Mouse (Mus musculus): ENCODE data around the gene Tmub1. TPM values are rescaled to one million over a fixed set of nuclear protein-coding genes. Genes with fewer than 3 reads are reported as not detected.

Gene Tmub1
- total and polyA plus RNA-seq, 2 experiments from 2014 or later, result 16.5 to 36.7 TPM

DNA sequence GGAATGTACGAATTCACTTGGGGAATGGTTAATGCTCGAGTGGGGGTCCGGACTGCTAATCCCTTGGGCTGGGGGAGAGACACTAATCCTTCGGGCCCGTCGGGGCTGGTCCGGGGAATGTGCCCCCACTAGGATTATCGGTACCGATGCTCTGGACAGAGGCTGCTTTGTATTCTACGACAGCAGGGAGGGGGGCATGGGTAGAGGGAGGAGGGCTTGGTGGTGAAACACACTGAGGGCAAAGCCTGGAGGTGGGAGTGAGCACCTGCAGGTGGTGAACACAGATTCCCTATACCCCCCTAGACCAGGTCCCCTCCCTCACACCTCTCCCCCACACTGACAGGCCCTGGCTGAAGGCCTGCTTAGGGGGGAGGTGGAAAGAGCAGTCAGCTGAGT, 21.6 kb downstream of the Tmub1 start:
- Histone ChIP-seq H3K4me2 (ENCODE audit: low read depth, low read length) (peak overlapping the region; percentile 77), H3K9ac (replicated peaks; ENCODE audit: low read depth, low read length) (peak overlapping the region; percentile 70), H3K36me3 (replicated peaks; ENCODE audit: control insufficient read depth, insufficient read depth, low read length) (peaks cover 22% of the 10 kb centered on the region), H3K4me3 (ENCODE audit: low read depth, low read length) (peak overlapping the region; percentile 72), H3K27ac (ENCODE audit: low read depth) (no peak overlapping the region), H3K9me3 (replicated peaks; ENCODE audit: control insufficient read depth, low read length) (no peaks in the 10 kb centered on the region), H3K27me3 (ENCODE audit: control insufficient read depth, insufficient read depth, low read length) (no peaks in the 10 kb centered on the region), H3K4me1 (ENCODE audit: control insufficient read depth, insufficient read depth) (peaks cover 24% of the 10 kb centered on the region)
- 12% methylated on average over 10 of the region's 10 CpGs for WGBS
- TF ChIP-seq CTCF (IDR thresholded peaks at IDR 0.05; ENCODE audit: low read depth) (no peak), EP300 (IDR thresholded peaks at IDR 0.05; ENCODE audit: low read depth) (no peak)
- DNase-seq (ENCODE audit: low spot score) (no peak), ATAC-seq (ENCODE audit: insufficient read depth, low read depth) (no peak)

DNA sequence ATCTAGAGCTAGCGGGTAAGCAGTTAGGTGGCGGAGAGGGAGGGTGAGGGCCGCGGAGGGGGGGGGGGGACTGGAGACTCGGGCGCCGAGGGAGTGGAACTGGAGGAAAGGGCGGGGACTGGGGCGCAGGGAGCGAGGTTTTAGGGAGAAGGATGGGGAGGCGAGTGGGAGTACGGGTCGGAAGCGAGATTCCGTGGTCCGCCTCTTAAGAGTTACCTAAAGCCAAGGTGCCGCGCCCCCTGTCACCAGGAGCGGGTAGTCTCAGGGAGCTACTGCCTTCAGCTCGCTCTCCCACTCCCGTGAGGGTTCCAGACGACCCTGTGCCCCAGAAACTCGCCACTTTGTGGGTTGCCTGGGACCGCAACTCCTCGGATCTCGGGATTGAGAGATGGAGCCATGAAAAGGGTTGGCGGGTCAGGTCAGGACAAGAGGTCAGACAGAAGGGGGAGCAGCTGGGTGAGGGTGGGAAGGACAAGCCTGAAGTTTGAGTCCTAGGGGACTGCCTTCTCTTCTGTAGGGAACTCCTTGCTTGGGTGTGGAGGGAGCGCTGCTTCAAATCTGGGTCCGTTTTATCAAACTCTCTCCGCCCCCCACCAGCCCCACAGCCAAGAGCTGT, 22.1 kb downstream of the Tmub1 start:
- WGBS, result 1% methylated on average over 22 of the region's 30 CpGs
- H3K36me3 ChIP-seq (replicated peaks; ENCODE audit: control insufficient read depth, insufficient read depth, low read length), result peaks cover 20% of the 10 kb centered on the region
- H3K9me3 ChIP-seq (replicated peaks; ENCODE audit: control insufficient read depth, low read length), result no peaks in the 10 kb centered on the region
- peak overlapping the region; percentile 96 for H3K27ac ChIP-seq (ENCODE audit: low read depth)
- H3K27me3 ChIP-seq (ENCODE audit: control insufficient read depth, insufficient read depth, low read length), result no peaks in the 10 kb centered on the region
- H3K4me2 ChIP-seq (ENCODE audit: low read depth, low read length), result peak overlapping the region; percentile 77
- ATAC-seq (ENCODE audit: insufficient read depth, low read depth), result no peak; the same call in 1 of the 2 replicates
- peak overlapping the region; percentile 72 for H3K4me3 ChIP-seq (ENCODE audit: low read depth, low read length)
- H3K9ac ChIP-seq (replicated peaks; ENCODE audit: low read depth, low read length), result peak overlapping the region; percentile 70
- peak; percentile 45 for DNase-seq (ENCODE audit: low spot score)
- peaks cover 24% of the 10 kb centered on the region for H3K4me1 ChIP-seq (ENCODE audit: control insufficient read depth, insufficient read depth)
- TF ChIP-seq EP300 (IDR thresholded peaks at IDR 0.05; ENCODE audit: low read depth) (no peak), CTCF (IDR thresholded peaks at IDR 0.05; ENCODE audit: low read depth) (no peak)

DNA sequence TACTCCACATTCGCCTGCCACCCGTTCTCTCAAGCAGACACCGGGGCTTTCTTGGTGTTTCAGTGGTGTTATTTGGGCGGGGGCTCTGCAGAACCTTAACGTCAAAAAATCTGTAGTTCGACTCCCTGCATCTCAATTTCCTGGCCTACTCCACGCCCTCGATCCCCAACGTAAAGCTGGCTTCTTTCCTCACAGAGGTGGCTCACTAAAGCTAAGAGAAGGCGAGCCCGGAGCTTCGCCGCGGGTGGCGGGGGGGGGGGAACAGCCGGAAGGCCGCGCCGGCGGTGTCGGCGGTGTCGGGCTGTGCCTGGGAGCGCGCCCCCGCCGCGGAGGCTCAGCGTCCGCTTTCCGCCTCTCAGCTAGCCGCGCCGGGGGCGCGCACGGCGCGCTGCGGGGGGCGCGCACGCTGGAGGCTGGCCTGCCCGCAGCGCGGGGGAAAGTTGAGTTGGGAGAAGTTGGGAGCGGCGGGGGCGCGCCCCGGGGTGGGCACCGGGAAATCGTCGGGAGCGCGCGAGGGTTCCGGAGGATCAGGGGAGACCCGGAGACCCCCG, 22.7 kb downstream of the Tmub1 start:
- peak; percentile 93 for DNase-seq (ENCODE audit: low spot score)
- Histone ChIP-seq H3K27ac (ENCODE audit: low read depth) (peak overlapping the region; percentile 96), H3K36me3 (replicated peaks; ENCODE audit: control insufficient read depth, insufficient read depth, low read length) (peaks cover 18% of the 10 kb centered on the region), H3K4me1 (ENCODE audit: control insufficient read depth, insufficient read depth) (peaks cover 24% of the 10 kb centered on the region), H3K4me2 (ENCODE audit: low read depth, low read length) (peak overlapping the region; percentile 77), H3K9me3 (replicated peaks; ENCODE audit: control insufficient read depth, low read length) (no peaks in the 10 kb centered on the region), H3K4me3 (ENCODE audit: low read depth, low read length) (peak overlapping the region; percentile 72), H3K27me3 (ENCODE audit: control insufficient read depth, insufficient read depth, low read length) (no peaks in the 10 kb centered on the region), H3K9ac (replicated peaks; ENCODE audit: low read depth, low read length) (peak overlapping the region; percentile 70)
- TF ChIP-seq CTCF (IDR thresholded peaks at IDR 0.05; ENCODE audit: low read depth) (no peak), EP300 (IDR thresholded peaks at IDR 0.05; ENCODE audit: low read depth) (no peak)
- 1% methylated on average over 53 of the region's 60 CpGs for WGBS
- peak; percentile 45 for ATAC-seq (ENCODE audit: insufficient read depth, low read depth)

DNA sequence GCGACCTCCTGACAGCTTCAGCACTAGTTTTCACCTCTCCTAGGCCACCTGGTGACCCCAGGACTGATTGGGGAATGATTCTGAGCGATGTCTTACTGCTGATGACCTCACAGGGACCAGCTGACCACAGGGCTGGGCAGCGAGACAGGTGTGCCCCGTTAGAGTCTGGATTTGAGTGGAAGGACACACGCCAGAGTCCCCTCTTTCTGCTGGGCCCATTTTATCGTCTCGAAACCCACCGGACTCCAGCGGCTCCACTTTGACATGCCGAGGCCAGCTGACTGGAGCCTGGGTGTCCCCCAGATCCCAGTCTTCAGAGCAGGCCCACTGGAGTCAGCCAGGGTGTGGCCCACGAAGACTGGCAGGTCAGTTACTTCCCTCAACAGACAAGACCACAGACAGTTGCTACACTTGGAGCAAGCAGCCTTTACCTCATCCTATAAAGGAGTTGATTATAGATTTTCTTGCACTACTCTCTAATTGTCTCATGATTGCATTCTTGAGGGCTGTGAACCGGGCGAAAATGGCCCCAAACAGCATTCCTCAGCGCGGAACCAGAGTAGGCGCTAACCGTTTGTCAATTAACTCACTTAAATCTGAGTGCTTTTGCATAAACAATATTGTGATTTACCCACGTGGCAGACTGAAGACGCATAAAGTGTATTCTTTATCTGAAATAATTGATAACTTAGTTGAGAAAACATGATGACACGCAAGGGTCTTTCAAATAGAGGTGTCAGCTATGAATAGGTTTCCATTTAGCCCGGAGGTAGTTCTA, 23.5 kb downstream of the Tmub1 start:
- Histone ChIP-seq H3K9me3 (replicated peaks; ENCODE audit: control insufficient read depth, low read length) (no peaks in the 10 kb centered on the region), H3K4me3 (ENCODE audit: low read depth, low read length) (peak overlapping the region; percentile 72), H3K4me1 (ENCODE audit: control insufficient read depth, insufficient read depth) (peaks cover 24% of the 10 kb centered on the region), H3K36me3 (replicated peaks; ENCODE audit: control insufficient read depth, insufficient read depth, low read length) (peaks cover 11% of the 10 kb centered on the region; the same call in 1 of the 2 replicates), H3K9ac (replicated peaks; ENCODE audit: low read depth, low read length) (peak overlapping the region; percentile 70), H3K27ac (ENCODE audit: low read depth) (peak overlapping the region; percentile 96), H3K27me3 (ENCODE audit: control insufficient read depth, insufficient read depth, low read length) (no peaks in the 10 kb centered on the region), H3K4me2 (ENCODE audit: low read depth, low read length) (peak overlapping the region; percentile 77)
- ATAC-seq (ENCODE audit: insufficient read depth, low read depth) (no peak), DNase-seq (ENCODE audit: low spot score) (no peak)
- 9% methylated on average over 21 of the region's 21 CpGs for WGBS
- TF ChIP-seq EP300 (IDR thresholded peaks at IDR 0.05; ENCODE audit: low read depth) (no peak), CTCF (IDR thresholded peaks at IDR 0.05; ENCODE audit: low read depth) (no peak)

DNA sequence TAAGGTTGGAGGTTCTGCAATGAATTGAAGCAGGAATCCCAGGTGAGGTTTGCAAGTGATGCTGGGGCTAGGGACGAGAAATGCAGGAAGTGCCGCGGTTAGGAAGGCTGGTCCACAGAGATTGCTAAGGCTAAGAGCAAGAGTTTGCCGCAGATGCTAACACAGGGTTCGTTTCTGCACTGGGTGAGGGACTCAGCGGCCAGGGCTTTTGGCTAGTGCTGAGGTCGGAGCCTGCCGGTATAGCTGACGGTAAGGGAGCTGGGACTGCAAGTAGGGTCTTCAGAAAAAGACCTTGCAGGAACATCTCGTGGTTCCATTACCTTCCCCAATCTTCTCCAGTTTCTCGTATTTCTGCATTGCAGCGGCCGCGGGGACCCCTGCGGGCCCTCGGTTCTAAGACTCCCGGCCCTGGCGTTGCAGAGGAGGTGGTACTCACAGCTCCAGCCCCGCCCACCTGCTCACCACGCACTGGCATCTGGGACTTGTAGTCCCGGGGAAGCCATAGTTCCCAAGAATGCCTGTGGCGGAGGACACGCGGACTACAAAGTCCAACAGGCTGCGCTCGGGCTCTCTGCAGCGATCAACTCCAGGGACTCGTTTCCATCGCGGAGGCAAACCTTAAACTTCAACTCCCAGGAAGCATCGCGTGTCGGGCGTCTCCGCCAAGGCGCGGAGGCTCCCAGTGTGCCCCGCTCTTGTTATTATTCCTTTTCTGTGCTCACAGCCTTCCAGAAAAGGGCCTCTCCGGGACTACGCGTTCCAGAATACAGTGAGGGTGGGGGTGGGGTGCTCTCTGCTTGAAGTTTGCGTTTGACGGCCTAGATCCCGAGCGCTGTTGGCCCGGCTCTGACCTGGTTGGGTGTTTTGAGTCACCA, 24.3 kb downstream of the Tmub1 start, which contains the start of the genes Cdk5 and Slc4a2:
TSS of gene Cdk5 (minus strand) at position 402 of the 875 bp plus-strand sequence.
TSS of gene Slc4a2 (plus strand) at position 709 of the 875 bp plus-strand sequence.
- Histone ChIP-seq H3K4me2 (ENCODE audit: low read depth, low read length) (peak within 1 kb of the TSS; percentile 77), H3K36me3 (replicated peaks; ENCODE audit: control insufficient read depth, insufficient read depth, low read length) (peaks cover 15% of the 10 kb centered on the region; the same call in 1 of the 2 replicates), H3K9me3 (replicated peaks; ENCODE audit: control insufficient read depth, low read length) (no peaks in the 10 kb centered on the region), H3K9ac (replicated peaks; ENCODE audit: low read depth, low read length) (peak within 1 kb of the TSS; percentile 70), H3K27me3 (ENCODE audit: control insufficient read depth, insufficient read depth, low read length) (no peaks in the 10 kb centered on the region), H3K4me3 (ENCODE audit: low read depth, low read length) (peak within 1 kb of the TSS; percentile 72), H3K27ac (ENCODE audit: low read depth) (peak within 1 kb of the TSS; percentile 96), H3K4me1 (ENCODE audit: control insufficient read depth, insufficient read depth) (peaks cover 24% of the 10 kb centered on the region)
- TF ChIP-seq EP300 (IDR thresholded peaks at IDR 0.05; ENCODE audit: low read depth) (peak; percentile 63; the same call in 1 of the 2 replicates), CTCF (IDR thresholded peaks at IDR 0.05; ENCODE audit: low read depth) (no peak)
- DNase-seq (ENCODE audit: low spot score) (peak; percentile 99), ATAC-seq (ENCODE audit: insufficient read depth, low read depth) (peak; percentile 93)
- under 1% methylated on average over 46 of the region's 46 CpGs for WGBS
